Mouse (Mus musculus) midbrain, embryonic 16.5 days (tissue): ENCODE measurements around the gene Cish. TPM values are rescaled to one million over a fixed set of nuclear protein-coding genes. Genes with fewer than 3 reads are reported as not detected.

Source experiments
- polyA plus RNA-seq: library from polyadenylated mRNA; unstranded; fragments of >200 nt; fragmentation: Nextera tagmentation; extraction: Ambion mirVana; gene quantifications from 2 replicates; pipeline ENCODE4 v1.2.1, GENCODE M21; 2015

Cish gene
- polyA plus RNA-seq, 1 experiment from 2014 or later = 8.6 TPM

Other genes with a start within 250 kb of the Cish start
- 16.3 and 21.5 TPM in 2 replicates for gene Dock3, start 64.1 kb upstream of the Cish start, polyA plus RNA-seq
- gene Mapkapk3, start 6.1 kb upstream of the Cish start, polyA plus RNA-seq = 1.5 and 1.9 TPM in 2 replicates
- gene Hemk1, start 42.3 kb downstream of the Cish start, polyA plus RNA-seq = 19.2 and 19.7 TPM in 2 replicates
- 10.2 and 11.2 TPM in 2 replicates for gene 6430571L13Rik, start 44.6 kb downstream of the Cish start, polyA plus RNA-seq
- gene Cacna2d2, start 103.6 kb downstream of the Cish start, polyA plus RNA-seq = 9.1 and 9.3 TPM in 2 replicates
- 45.2 and 47.2 TPM in 2 replicates for gene Tmem115, start 237.9 kb downstream of the Cish start, polyA plus RNA-seq
- gene Cyb561d2, start 246.2 kb downstream of the Cish start, polyA plus RNA-seq = 44.4 and 50.7 TPM in 2 replicates
- gene Nprl2, start 246.2 kb downstream of the Cish start, polyA plus RNA-seq = 76.2 and 82.2 TPM in 2 replicates